Mouse (Mus musculus): ENCODE results near the gene Gm45021. TPM values are rescaled to one million over a fixed set of nuclear protein-coding genes. Genes with fewer than 3 reads are reported as not detected.
A peak's percentile ranks its signal among the peaks of the same experiment; 100 is the strongest.

Gm45021 gene
- polyA plus RNA-seq, 1 experiment from 2014 or later: not detected

GRCm38 (mm10) chr6:48591221-48591845 lies 1.9 kb downstream of the Gm45021 start:
- 88% methylated on average over 3 of the region's 3 CpGs for WGBS

GRCm38 (mm10) chr6:48591871-48592270 lies 2.5 kb downstream of the Gm45021 start:
- no peak overlapping the region for H3K4me2 ChIP-seq (ENCODE audit: low read length)
- peaks cover 16% of the 10 kb centered on the region for H3K4me1 ChIP-seq (replicated peaks; ENCODE audit: control insufficient read depth, insufficient read depth, low read length)
- H3K9me3 ChIP-seq (ENCODE audit: control insufficient read depth, low read length): peaks cover 7% of the 10 kb centered on the region
- H3K27ac ChIP-seq (ENCODE audit: low read length): no peak overlapping the region
- no peak overlapping the region for H3K4me3 ChIP-seq (replicated peaks; ENCODE audit: low read length)
- H3K36me3 ChIP-seq (ENCODE audit: control insufficient read depth, insufficient read depth): peaks cover 9% of the 10 kb centered on the region
- H3K9ac ChIP-seq (replicated peaks; ENCODE audit: low read depth, low read length): no peak overlapping the region
- 92% methylated on average over 6 of the region's 6 CpGs for WGBS
- ATAC-seq: no peak
- no peaks in the 10 kb centered on the region for H3K27me3 ChIP-seq (replicated peaks; ENCODE audit: control insufficient read depth, insufficient read depth, low read length)

More at GRCm38 (mm10) chr6:48591221-48591845, 1.9 kb downstream of the Gm45021 start:
- Histone ChIP-seq H3K4me3 (replicated peaks; ENCODE audit: low read length) (no peak overlapping the region), H3K27me3 (replicated peaks; ENCODE audit: control insufficient read depth, insufficient read depth, low read length) (no peaks in the 10 kb centered on the region), H3K36me3 (ENCODE audit: control insufficient read depth, insufficient read depth) (peaks cover 4% of the 10 kb centered on the region), H3K4me1 (replicated peaks; ENCODE audit: control insufficient read depth, insufficient read depth, low read length) (peaks cover 16% of the 10 kb centered on the region), H3K27ac (ENCODE audit: low read length) (no peak overlapping the region), H3K9ac (replicated peaks; ENCODE audit: low read depth, low read length) (no peak overlapping the region), H3K4me2 (ENCODE audit: low read length) (no peak overlapping the region), H3K9me3 (ENCODE audit: control insufficient read depth, low read length) (peaks cover 2% of the 10 kb centered on the region; the same call in 1 of the 2 replicates)
- ATAC-seq: no peak

GRCm38 (mm10) chr6:48593158-48594042 lies 4.0 kb downstream of the Gm45021 start, which contains the start of the genes Repin1 and Gm44965:
Gene Repin1, plus strand, starts transcription at chr6:48593883.
Gene Gm44965, plus strand, starts transcription at chr6:48593941.
- H3K27me3 ChIP-seq (replicated peaks; ENCODE audit: control insufficient read depth, insufficient read depth, low read length): no peaks in the 10 kb centered on the region
- H3K4me3 ChIP-seq (replicated peaks; ENCODE audit: low read length): peak within 1 kb of the TSS; percentile 68
- peak within 1 kb of the TSS; percentile 82 for H3K9ac ChIP-seq (replicated peaks; ENCODE audit: low read depth, low read length)
- peak; percentile 87 for ATAC-seq
- peak within 1 kb of the TSS; percentile 79 for H3K27ac ChIP-seq (ENCODE audit: low read length)
- peaks cover 24% of the 10 kb centered on the region for H3K36me3 ChIP-seq (ENCODE audit: control insufficient read depth, insufficient read depth)
- H3K4me1 ChIP-seq (replicated peaks; ENCODE audit: control insufficient read depth, insufficient read depth, low read length): peaks cover 16% of the 10 kb centered on the region
- H3K4me2 ChIP-seq (ENCODE audit: low read length): peak within 1 kb of the TSS; percentile 88
- H3K9me3 ChIP-seq (ENCODE audit: control insufficient read depth, low read length): peaks cover 19% of the 10 kb centered on the region
- 2% methylated on average over 44 of the region's 45 CpGs for WGBS

GRCm38 (mm10) chr6:48594043-48594738 lies 4.8 kb downstream of the Gm45021 start:
- Histone ChIP-seq H3K9ac (replicated peaks; ENCODE audit: low read depth, low read length) (peak overlapping the region; percentile 82), H3K4me2 (ENCODE audit: low read length) (peak overlapping the region; percentile 88), H3K9me3 (ENCODE audit: control insufficient read depth, low read length) (peaks cover 19% of the 10 kb centered on the region), H3K27ac (ENCODE audit: low read length) (peak overlapping the region; percentile 79), H3K27me3 (replicated peaks; ENCODE audit: control insufficient read depth, insufficient read depth, low read length) (no peaks in the 10 kb centered on the region), H3K36me3 (ENCODE audit: control insufficient read depth, insufficient read depth) (peaks cover 24% of the 10 kb centered on the region), H3K4me3 (replicated peaks; ENCODE audit: low read length) (peak overlapping the region; percentile 68), H3K4me1 (replicated peaks; ENCODE audit: control insufficient read depth, insufficient read depth, low read length) (peaks cover 16% of the 10 kb centered on the region)
- ATAC-seq: peak; percentile 69
- WGBS: under 1% methylated on average over 37 of the region's 41 CpGs

- H3K27ac ChIP-seq (ENCODE audit: low read length): no peak overlapping the region
- H3K4me1 ChIP-seq (replicated peaks; ENCODE audit: control insufficient read depth, insufficient read depth, low read length): peaks cover 16% of the 10 kb centered on the region
- no peak for ATAC-seq
- H3K9ac ChIP-seq (replicated peaks; ENCODE audit: low read depth, low read length): no peak overlapping the region
- peaks cover 19% of the 10 kb centered on the region for H3K9me3 ChIP-seq (ENCODE audit: control insufficient read depth, low read length)
- no peak overlapping the region; the same call in 1 of the 2 replicates for H3K4me3 ChIP-seq (replicated peaks; ENCODE audit: low read length)
- H3K27me3 ChIP-seq (replicated peaks; ENCODE audit: control insufficient read depth, insufficient read depth, low read length): no peaks in the 10 kb centered on the region
- peak overlapping the region; percentile 88 for H3K4me2 ChIP-seq (ENCODE audit: low read length)
- 47% methylated on average over 1 of the region's 1 CpGs for WGBS
- H3K36me3 ChIP-seq (ENCODE audit: control insufficient read depth, insufficient read depth): peaks cover 24% of the 10 kb centered on the region
Observed at GRCm38 (mm10) chr6:48595278-48595677, 5.9 kb downstream of the Gm45021 start.

- H3K27ac ChIP-seq (ENCODE audit: low read length): no peak overlapping the region
- no peak overlapping the region for H3K9ac ChIP-seq (replicated peaks; ENCODE audit: low read depth, low read length)
- 96% methylated on average over 45 of the region's 45 CpGs for WGBS
- peaks cover 19% of the 10 kb centered on the region for H3K9me3 ChIP-seq (ENCODE audit: control insufficient read depth, low read length)
- H3K4me1 ChIP-seq (replicated peaks; ENCODE audit: control insufficient read depth, insufficient read depth, low read length): peaks cover 24% of the 10 kb centered on the region
- no peak overlapping the region for H3K4me2 ChIP-seq (ENCODE audit: low read length)
- no peaks in the 10 kb centered on the region for H3K27me3 ChIP-seq (replicated peaks; ENCODE audit: control insufficient read depth, insufficient read depth, low read length)
- H3K4me3 ChIP-seq (replicated peaks; ENCODE audit: low read length): no peak overlapping the region
- ATAC-seq: no peak
- H3K36me3 ChIP-seq (ENCODE audit: control insufficient read depth, insufficient read depth): peaks cover 24% of the 10 kb centered on the region
Observed at GRCm38 (mm10) chr6:48596545-48597232, 7.3 kb downstream of the Gm45021 start.

- Histone ChIP-seq H3K4me2 (ENCODE audit: low read length) (no peak overlapping the region), H3K27ac (ENCODE audit: low read length) (no peak overlapping the region), H3K36me3 (ENCODE audit: control insufficient read depth, insufficient read depth) (peaks cover 24% of the 10 kb centered on the region), H3K9ac (replicated peaks; ENCODE audit: low read depth, low read length) (no peak overlapping the region), H3K27me3 (replicated peaks; ENCODE audit: control insufficient read depth, insufficient read depth, low read length) (no peaks in the 10 kb centered on the region), H3K9me3 (ENCODE audit: control insufficient read depth, low read length) (peaks cover 19% of the 10 kb centered on the region), H3K4me1 (replicated peaks; ENCODE audit: control insufficient read depth, insufficient read depth, low read length) (peaks cover 24% of the 10 kb centered on the region), H3K4me3 (replicated peaks; ENCODE audit: low read length) (no peak overlapping the region)
- no peak for ATAC-seq
- 97% methylated on average over 27 of the region's 27 CpGs for WGBS
Observed at GRCm38 (mm10) chr6:48597233-48597625, 7.8 kb downstream of the Gm45021 start.

GRCm38 (mm10) chr6:48600594-48600993 lies 11.2 kb downstream of the Gm45021 start:
- H3K36me3 ChIP-seq (ENCODE audit: control insufficient read depth, insufficient read depth): peaks cover 24% of the 10 kb centered on the region
- peak overlapping the region; percentile 88; the same call in 1 of the 2 replicates for H3K27ac ChIP-seq (ENCODE audit: low read length)
- H3K4me1 ChIP-seq (replicated peaks; ENCODE audit: control insufficient read depth, insufficient read depth, low read length): peaks cover 17% of the 10 kb centered on the region
- no peaks in the 10 kb centered on the region for H3K27me3 ChIP-seq (replicated peaks; ENCODE audit: control insufficient read depth, insufficient read depth, low read length)
- WGBS: 95% methylated on average over 1 of the region's 1 CpGs
- H3K9me3 ChIP-seq (ENCODE audit: control insufficient read depth, low read length): peaks cover 19% of the 10 kb centered on the region
- no peak overlapping the region for H3K9ac ChIP-seq (replicated peaks; ENCODE audit: low read depth, low read length)
- H3K4me3 ChIP-seq (replicated peaks; ENCODE audit: low read length): no peak overlapping the region
- H3K4me2 ChIP-seq (ENCODE audit: low read length): no peak overlapping the region
- ATAC-seq: no peak

Data from forebrain, embryonic 16.5 days (tissue).